Mouse (Mus musculus) ovary, postnatal 14 days (tissue): ENCODE measurements around the gene Csta1.

Experiments
- DNase-seq: peaks from one replicate; pipeline ENCODE4 v3.0.0; 2022; ENCODE audit warnings: low spot score

The Csta1 gene

DNA sequence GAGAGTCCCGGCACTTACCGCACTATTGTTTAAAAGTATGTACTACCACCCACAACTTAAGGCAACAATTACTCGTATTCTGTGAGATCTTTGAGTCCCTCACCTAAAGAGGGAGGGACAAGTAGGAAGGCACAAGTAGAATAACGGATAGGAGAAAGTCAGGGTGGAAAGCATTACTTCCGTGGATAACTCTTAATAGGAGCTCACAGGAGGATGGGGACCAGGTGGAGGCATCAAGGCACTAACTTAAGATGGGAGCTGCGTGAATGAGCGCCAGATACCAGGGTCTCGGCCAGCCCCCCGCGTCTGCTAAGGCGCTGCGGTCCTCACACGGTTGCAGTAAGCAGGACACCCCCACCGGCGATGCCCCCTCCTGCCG is 60.0 kb downstream of the Csta1 start:
- no peak for DNase-seq
